Mouse (Mus musculus): ENCODE data around the gene Kif12. TPM values are rescaled to one million over a fixed set of nuclear protein-coding genes. Genes with fewer than 3 reads are reported as not detected.

The Kif12 gene
- polyA plus RNA-seq, 1 experiment from 2014 or later, result 0.13 TPM

DNA sequence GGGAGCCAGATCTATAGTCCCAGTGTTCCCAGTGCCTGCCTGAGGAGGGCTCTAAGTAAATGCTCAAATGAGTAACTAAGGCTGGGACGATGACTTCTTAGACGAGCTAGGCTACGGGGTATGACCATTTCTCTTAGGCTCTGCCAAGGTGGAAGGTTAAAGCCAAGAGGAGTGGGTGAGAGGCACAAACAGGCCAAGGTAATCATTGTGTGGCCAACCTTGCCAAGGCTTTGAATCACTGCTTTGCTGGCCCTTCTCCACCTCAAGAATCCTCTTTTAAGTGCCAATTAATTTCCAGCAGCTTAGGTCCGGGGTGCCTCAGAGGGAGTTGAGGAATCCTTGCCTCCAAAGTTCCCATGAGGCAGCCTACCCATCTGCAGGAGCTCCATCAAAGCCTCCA, 1.9 kb downstream of the Kif12 start:
- Histone ChIP-seq H3K4me3 (ENCODE audit: low read depth, low read length) (no peak overlapping the region), H3K4me2 (ENCODE audit: low read depth, low read length) (no peak overlapping the region), H3K36me3 (ENCODE audit: control insufficient read depth, insufficient read depth, low read length) (no peaks in the 10 kb centered on the region), H3K27ac (ENCODE audit: low read depth, low read length) (no peak overlapping the region), H3K9ac (replicated peaks; ENCODE audit: low read depth, low read length) (no peak overlapping the region), H3K9me3 (ENCODE audit: control insufficient read depth, low read length) (no peaks in the 10 kb centered on the region; the same call in 1 of the 2 replicates), H3K27me3 (ENCODE audit: control insufficient read depth, insufficient read depth, low read length) (no peaks in the 10 kb centered on the region), H3K4me1 (ENCODE audit: control insufficient read depth, insufficient read depth, low read length) (no peaks in the 10 kb centered on the region)
- WGBS, result 87% methylated on average over 4 of the region's 4 CpGs
- no peak for ATAC-seq (ENCODE audit: low read depth)

DNA sequence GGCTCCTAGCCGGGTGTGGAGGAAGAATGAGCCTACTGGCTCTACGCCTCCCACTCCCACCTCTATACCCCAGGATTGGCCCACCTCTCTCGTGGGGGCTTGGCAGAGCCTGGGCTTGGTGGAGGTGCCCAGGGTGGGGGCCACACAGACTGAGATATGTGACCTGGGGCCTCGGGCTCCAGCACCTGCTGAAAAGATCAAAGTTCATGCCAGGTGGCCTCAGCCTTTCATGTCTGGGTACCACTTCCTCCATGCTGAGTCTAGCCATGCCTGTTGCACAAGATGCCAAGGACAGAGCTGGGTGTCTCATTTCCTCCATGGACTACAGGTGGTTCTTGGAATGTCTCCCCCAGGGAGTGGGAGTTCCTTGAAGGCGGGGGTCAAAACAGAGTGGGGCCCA, 5.6 kb downstream of the Kif12 start:
- Histone ChIP-seq H3K9me3 (ENCODE audit: control insufficient read depth, low read length) (no peaks in the 10 kb centered on the region), H3K27me3 (ENCODE audit: control insufficient read depth, insufficient read depth, low read length) (no peaks in the 10 kb centered on the region), H3K4me3 (ENCODE audit: low read depth, low read length) (no peak overlapping the region), H3K4me1 (ENCODE audit: control insufficient read depth, insufficient read depth, low read length) (no peaks in the 10 kb centered on the region), H3K36me3 (ENCODE audit: control insufficient read depth, insufficient read depth, low read length) (no peaks in the 10 kb centered on the region), H3K4me2 (ENCODE audit: low read depth, low read length) (no peak overlapping the region), H3K27ac (ENCODE audit: low read depth, low read length) (no peak overlapping the region), H3K9ac (replicated peaks; ENCODE audit: low read depth, low read length) (no peak overlapping the region)
- 89% methylated on average over 5 of the region's 5 CpGs for whole genome bisulfite sequencing
- no peak for ATAC-seq (ENCODE audit: low read depth)

DNA sequence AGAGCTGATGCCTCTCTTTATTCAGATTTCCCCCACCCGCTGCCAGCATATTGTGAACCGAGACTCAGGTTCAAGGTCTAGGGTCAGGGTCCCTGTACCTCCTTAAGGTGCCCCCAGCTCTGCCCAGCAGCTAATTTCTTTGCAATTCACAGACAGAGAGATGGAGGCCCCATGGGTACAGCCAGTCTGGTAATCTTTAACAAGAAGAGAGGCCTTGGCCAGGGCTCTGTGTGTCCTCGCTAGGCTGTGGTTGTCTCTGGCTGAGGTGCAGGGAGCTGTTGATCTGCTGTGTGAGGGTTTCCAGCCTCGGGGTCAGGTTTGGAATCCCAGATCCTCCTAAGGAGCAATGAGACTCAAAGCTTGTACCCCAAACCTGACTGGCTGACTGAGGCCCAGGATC, 6.3 kb downstream of the Kif12 start:
- Histone ChIP-seq H3K27me3 (ENCODE audit: control insufficient read depth, insufficient read depth, low read length) (no peaks in the 10 kb centered on the region), H3K9me3 (ENCODE audit: control insufficient read depth, low read length) (no peaks in the 10 kb centered on the region), H3K27ac (ENCODE audit: low read depth, low read length) (no peak overlapping the region), H3K4me3 (ENCODE audit: low read depth, low read length) (no peak overlapping the region), H3K4me1 (ENCODE audit: control insufficient read depth, insufficient read depth, low read length) (no peaks in the 10 kb centered on the region), H3K4me2 (ENCODE audit: low read depth, low read length) (no peak overlapping the region), H3K9ac (replicated peaks; ENCODE audit: low read depth, low read length) (no peak overlapping the region), H3K36me3 (ENCODE audit: control insufficient read depth, insufficient read depth, low read length) (no peaks in the 10 kb centered on the region)
- no peak for ATAC-seq (ENCODE audit: low read depth)
- 91% methylated on average over 4 of the region's 4 CpGs for WGBS

DNA sequence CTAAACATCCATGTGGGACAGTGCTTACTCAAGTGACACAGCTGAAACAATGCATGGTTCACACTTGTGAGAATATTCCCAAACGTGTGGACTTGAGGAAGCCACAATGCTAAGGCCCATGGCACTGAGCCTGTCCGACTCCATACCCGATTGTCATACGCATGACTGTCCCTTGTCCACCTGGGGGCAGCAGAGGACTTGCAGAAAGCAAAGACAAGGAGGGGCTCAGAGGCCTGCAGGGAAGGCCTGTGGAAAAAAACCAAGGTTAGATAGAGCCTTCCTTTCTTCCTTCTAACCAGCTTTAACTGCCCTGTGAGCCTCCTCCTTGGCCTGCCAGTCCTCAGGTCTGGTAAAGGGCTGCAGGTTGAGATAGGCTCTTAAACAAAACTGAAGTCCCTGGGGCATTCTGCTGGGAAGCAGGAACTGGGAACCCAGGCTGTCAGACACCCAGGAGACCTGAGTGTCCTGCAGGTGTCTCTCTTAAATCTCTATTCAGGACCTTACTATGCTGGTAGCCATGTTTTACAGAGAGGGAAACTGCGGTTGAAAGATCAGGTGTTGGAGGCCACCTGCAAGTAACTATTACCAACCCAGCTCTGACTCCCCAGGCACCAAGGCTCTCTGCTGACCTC, 12.9 kb downstream of the Kif12 start:
- Histone ChIP-seq H3K9me3 (ENCODE audit: control insufficient read depth, low read length) (no peaks in the 10 kb centered on the region), H3K4me1 (ENCODE audit: control insufficient read depth, insufficient read depth, low read length) (no peaks in the 10 kb centered on the region), H3K4me3 (ENCODE audit: low read depth, low read length) (no peak overlapping the region), H3K4me2 (ENCODE audit: low read depth, low read length) (no peak overlapping the region), H3K27me3 (ENCODE audit: control insufficient read depth, insufficient read depth, low read length) (no peaks in the 10 kb centered on the region), H3K36me3 (ENCODE audit: control insufficient read depth, insufficient read depth, low read length) (no peaks in the 10 kb centered on the region), H3K9ac (replicated peaks; ENCODE audit: low read depth, low read length) (no peak overlapping the region), H3K27ac (ENCODE audit: low read depth, low read length) (no peak overlapping the region)
- WGBS, result 20% methylated on average over 5 of the region's 5 CpGs
- peak; percentile 96 for ATAC-seq (ENCODE audit: low read depth)

DNA sequence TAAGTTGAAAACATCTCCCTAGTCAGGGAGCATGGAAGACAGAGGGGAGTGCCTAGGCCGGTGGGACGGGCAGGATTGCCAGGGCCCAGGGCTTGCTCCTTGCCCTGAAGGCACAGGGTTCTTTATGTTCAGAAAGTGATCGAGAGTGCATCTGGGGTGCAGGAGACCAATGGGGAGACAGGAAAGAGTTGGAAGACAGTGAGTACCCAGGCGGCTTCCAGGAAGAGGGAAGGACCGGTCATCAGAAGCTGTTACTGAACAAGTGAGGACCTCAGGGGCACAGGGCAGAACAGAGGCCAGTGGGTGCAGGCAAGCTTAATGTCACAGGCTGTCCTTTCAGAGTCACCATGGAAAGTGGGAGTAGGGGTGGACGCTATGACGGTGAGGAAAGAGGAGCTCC, 13.7 kb downstream of the Kif12 start:
- Histone ChIP-seq H3K27ac (ENCODE audit: low read depth, low read length) (no peak overlapping the region), H3K9me3 (ENCODE audit: control insufficient read depth, low read length) (no peaks in the 10 kb centered on the region), H3K9ac (replicated peaks; ENCODE audit: low read depth, low read length) (no peak overlapping the region), H3K36me3 (ENCODE audit: control insufficient read depth, insufficient read depth, low read length) (no peaks in the 10 kb centered on the region), H3K4me2 (ENCODE audit: low read depth, low read length) (no peak overlapping the region), H3K27me3 (ENCODE audit: control insufficient read depth, insufficient read depth, low read length) (no peaks in the 10 kb centered on the region), H3K4me1 (ENCODE audit: control insufficient read depth, insufficient read depth, low read length) (no peaks in the 10 kb centered on the region), H3K4me3 (ENCODE audit: low read depth, low read length) (no peak overlapping the region)
- 89% methylated on average over 7 of the region's 7 CpGs for WGBS
- ATAC-seq (ENCODE audit: low read depth), result no peak

DNA sequence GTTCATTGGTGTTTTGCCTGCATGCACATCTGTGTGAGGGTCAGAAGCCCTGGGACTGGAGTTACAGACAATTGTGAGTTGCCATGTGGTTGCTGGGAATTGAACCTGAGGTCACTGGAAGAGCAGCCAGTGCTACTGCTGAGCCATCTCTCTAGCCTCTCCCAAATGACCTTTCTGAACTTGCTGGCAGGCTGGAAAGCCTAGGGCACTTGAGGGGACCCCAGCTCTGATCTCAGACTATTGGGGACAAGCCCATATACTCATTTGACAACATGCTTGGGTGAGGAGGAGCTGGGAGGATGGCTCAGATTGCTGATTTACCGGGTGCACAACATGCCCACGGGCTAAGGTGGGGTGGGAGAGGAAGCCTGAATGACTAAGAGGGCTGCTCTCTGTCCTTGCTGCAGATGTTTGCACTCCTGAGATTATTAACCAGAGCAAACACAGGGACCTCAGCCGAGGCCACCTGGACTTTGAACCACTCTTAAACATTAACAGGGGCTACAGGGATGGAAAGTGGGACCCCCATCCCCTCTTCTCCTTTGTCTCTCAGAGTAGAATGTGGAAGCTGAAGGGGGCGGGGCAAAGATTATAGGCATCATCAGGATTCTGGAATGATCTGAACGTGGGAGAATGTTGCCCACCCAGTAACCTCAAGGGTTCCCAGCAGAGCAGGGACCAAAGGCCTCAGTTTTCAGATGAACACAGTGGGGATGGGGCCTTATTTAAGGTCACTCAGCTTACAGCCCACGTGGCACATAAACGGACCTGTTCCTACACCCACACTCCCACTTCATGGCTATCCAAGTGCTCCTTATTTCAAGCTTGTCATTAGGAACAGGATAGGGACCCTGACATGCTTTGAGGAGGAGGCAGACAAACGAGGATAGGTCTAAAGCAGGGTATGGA, 15.0 kb downstream of the Kif12 start:
- no peaks in the 10 kb centered on the region for H3K9me3 ChIP-seq (ENCODE audit: control insufficient read depth, low read length)
- H3K4me2 ChIP-seq (ENCODE audit: low read depth, low read length), result no peak overlapping the region
- 66% methylated on average over 8 of the region's 8 CpGs for WGBS
- no peak overlapping the region for H3K27ac ChIP-seq (ENCODE audit: low read depth, low read length)
- H3K36me3 ChIP-seq (ENCODE audit: control insufficient read depth, insufficient read depth, low read length), result no peaks in the 10 kb centered on the region
- H3K27me3 ChIP-seq (ENCODE audit: control insufficient read depth, insufficient read depth, low read length), result no peaks in the 10 kb centered on the region
- H3K4me1 ChIP-seq (ENCODE audit: control insufficient read depth, insufficient read depth, low read length), result no peaks in the 10 kb centered on the region
- H3K4me3 ChIP-seq (ENCODE audit: low read depth, low read length), result no peak overlapping the region
- H3K9ac ChIP-seq (replicated peaks; ENCODE audit: low read depth, low read length), result no peak overlapping the region
- no peak for ATAC-seq (ENCODE audit: low read depth)

DNA sequence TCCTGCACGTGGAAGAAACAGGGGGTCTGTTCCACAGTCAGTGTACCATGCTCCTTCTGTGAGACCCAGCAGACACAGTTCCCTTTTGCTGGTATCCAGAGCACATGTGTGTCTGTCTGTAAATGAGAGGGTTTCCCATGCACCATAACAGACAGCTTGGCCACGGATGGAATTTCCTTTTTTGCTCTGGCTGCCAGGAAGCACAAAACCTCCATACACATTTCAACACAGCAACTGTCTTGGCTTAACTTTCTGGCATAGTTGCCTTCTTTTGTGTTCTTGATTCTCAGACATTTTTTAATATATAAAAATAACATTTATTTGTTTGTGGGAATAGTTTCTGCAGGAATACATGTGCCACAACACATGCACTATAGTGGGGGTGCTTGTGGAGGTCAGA, 16.3 kb downstream of the Kif12 start:
- no peak overlapping the region for H3K9ac ChIP-seq (replicated peaks; ENCODE audit: low read depth, low read length)
- no peak overlapping the region for H3K4me3 ChIP-seq (ENCODE audit: low read depth, low read length)
- H3K27ac ChIP-seq (ENCODE audit: low read depth, low read length), result no peak overlapping the region
- ATAC-seq (ENCODE audit: low read depth), result no peak
- no peaks in the 10 kb centered on the region for H3K36me3 ChIP-seq (ENCODE audit: control insufficient read depth, insufficient read depth, low read length)
- H3K27me3 ChIP-seq (ENCODE audit: control insufficient read depth, insufficient read depth, low read length), result no peaks in the 10 kb centered on the region
- no peaks in the 10 kb centered on the region for H3K9me3 ChIP-seq (ENCODE audit: control insufficient read depth, low read length)
- WGBS, result 75% methylated on average over 2 of the region's 2 CpGs
- no peaks in the 10 kb centered on the region for H3K4me1 ChIP-seq (ENCODE audit: control insufficient read depth, insufficient read depth, low read length)
- no peak overlapping the region for H3K4me2 ChIP-seq (ENCODE audit: low read depth, low read length)

DNA sequence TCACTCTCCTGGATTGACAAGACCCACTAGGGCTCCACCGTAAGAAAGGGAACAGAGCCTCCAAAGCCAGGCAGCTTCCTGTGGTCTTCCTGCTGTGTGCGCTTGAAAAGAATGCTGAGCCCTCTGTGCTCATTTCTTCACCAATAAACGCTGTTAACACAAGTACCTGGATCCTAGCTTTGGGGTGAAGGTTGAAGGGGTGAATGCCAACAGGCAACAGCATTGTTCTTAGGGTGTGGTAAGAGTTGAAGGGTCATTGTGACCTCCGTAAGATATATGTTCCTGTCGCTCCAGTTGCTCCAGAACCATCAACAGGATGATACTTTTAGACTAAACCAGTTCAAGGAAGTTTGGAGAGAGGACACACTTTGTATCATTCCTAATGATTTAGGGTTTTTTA, 17.2 kb downstream of the Kif12 start, which contains the start of gene Ambp:
Ambp (minus strand) TSS at position 101 of the 400 bp plus-strand sequence.
- no peak within 1 kb of the TSS for H3K4me2 ChIP-seq (ENCODE audit: low read depth, low read length)
- no peak within 1 kb of the TSS for H3K27ac ChIP-seq (ENCODE audit: low read depth, low read length)
- no peaks in the 10 kb centered on the region for H3K4me1 ChIP-seq (ENCODE audit: control insufficient read depth, insufficient read depth, low read length)
- no peaks in the 10 kb centered on the region for H3K27me3 ChIP-seq (ENCODE audit: control insufficient read depth, insufficient read depth, low read length)
- H3K36me3 ChIP-seq (ENCODE audit: control insufficient read depth, insufficient read depth, low read length), result no peaks in the 10 kb centered on the region
- H3K9ac ChIP-seq (replicated peaks; ENCODE audit: low read depth, low read length), result no peak within 1 kb of the TSS
- H3K9me3 ChIP-seq (ENCODE audit: control insufficient read depth, low read length), result no peaks in the 10 kb centered on the region
- H3K4me3 ChIP-seq (ENCODE audit: low read depth, low read length), result no peak within 1 kb of the TSS
- 64% methylated on average over 5 of the region's 5 CpGs for WGBS
- no peak for ATAC-seq (ENCODE audit: low read depth)

DNA sequence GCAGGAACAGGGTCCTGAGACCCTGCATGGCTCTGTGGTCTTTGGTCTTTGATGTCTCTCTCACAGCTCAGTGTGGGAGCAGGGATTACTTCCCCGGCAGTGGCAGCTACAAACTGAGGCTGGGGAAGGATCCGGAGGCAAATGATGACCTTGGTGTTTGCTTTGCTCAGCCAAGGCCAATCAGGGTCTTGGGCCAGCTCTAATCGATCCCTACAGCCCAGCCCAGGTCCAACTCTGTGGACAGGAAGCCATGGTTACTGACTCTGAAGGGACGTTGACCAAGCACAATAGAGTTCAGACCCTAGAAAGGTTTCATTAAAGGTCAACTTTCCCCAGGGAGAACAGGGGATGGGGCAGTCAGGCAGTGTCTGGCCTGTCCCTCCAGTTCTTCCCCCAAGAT, 17.9 kb downstream of the Kif12 start:
- H3K27ac ChIP-seq (ENCODE audit: low read depth, low read length), result no peak overlapping the region
- no peaks in the 10 kb centered on the region for H3K36me3 ChIP-seq (ENCODE audit: control insufficient read depth, insufficient read depth, low read length)
- no peak for ATAC-seq (ENCODE audit: low read depth)
- H3K9me3 ChIP-seq (ENCODE audit: control insufficient read depth, low read length), result no peaks in the 10 kb centered on the region
- no peaks in the 10 kb centered on the region for H3K27me3 ChIP-seq (ENCODE audit: control insufficient read depth, insufficient read depth, low read length)
- no peaks in the 10 kb centered on the region for H3K4me1 ChIP-seq (ENCODE audit: control insufficient read depth, insufficient read depth, low read length)
- H3K4me3 ChIP-seq (ENCODE audit: low read depth, low read length), result no peak overlapping the region
- H3K4me2 ChIP-seq (ENCODE audit: low read depth, low read length), result no peak overlapping the region
- WGBS, result 71% methylated on average over 4 of the region's 4 CpGs
- no peak overlapping the region for H3K9ac ChIP-seq (replicated peaks; ENCODE audit: low read depth, low read length)
